Mouse (Mus musculus) midbrain, embryonic 13.5 days (tissue): ENCODE measurements around the gene M6pr. TPM values are rescaled to one million over a fixed set of nuclear protein-coding genes. Genes with fewer than 3 reads are reported as not detected.

Experiments
- ATAC-seq: fragments of 200-750 bp; cut with Nextera tagmentation; 2 replicates; pipeline ENCODE4 v1.8.0; 2017; ENCODE audit warnings: mild to moderate bottlenecking, moderate TSS enrichment, moderate library complexity
- H3K27ac ChIP-seq: fragments of 300-500 bp; sonication (generic); 2 replicates; pipeline ENCODE4 v1.5.1; 2015; ENCODE audit warnings: inconsistent platforms, mild to moderate bottlenecking, moderate library complexity
- H3K27me3 ChIP-seq: fragments of 300-500 bp; sonication (generic); 2 replicates; pipeline ENCODE4 v1.6.1; 2015; ENCODE audit warnings: mild to moderate bottlenecking, inconsistent platforms
- H3K36me3 ChIP-seq: fragments of 300-500 bp; sonication (generic); 2 replicates; pipeline ENCODE4 v1.6.1; 2015; ENCODE audit warnings: mild to moderate bottlenecking, inconsistent platforms
- H3K4me1 ChIP-seq: fragments of 300-500 bp; sonication (generic); replicated peaks from 2 replicates; pipeline ENCODE4 v1.6.1; 2015; ENCODE audit warnings: inconsistent platforms
- H3K4me2 ChIP-seq: fragments of 300-500 bp; sonication (generic); replicated peaks from 2 replicates; pipeline ENCODE4 v1.6.1; 2015; ENCODE audit warnings: moderate library complexity, mild to moderate bottlenecking, inconsistent platforms
- H3K4me3 ChIP-seq: fragments of 300-500 bp; sonication (generic); replicated peaks from 2 replicates; pipeline ENCODE4 v1.5.1; 2015; ENCODE audit warnings: mild to moderate bottlenecking, inconsistent platforms
- H3K9ac ChIP-seq: fragments of 300-500 bp; sonication (generic); replicated peaks from 2 replicates; pipeline ENCODE4 v1.6.1; 2015; ENCODE audit warnings: mild to moderate bottlenecking, inconsistent platforms
- H3K9me3 ChIP-seq: fragments of 300-500 bp; sonication (generic); 2 replicates; pipeline ENCODE4 v1.6.1; 2016; ENCODE audit warnings: mild to moderate bottlenecking, inconsistent platforms
- WGBS: fragments of 180-500 bp; shearing (Covaris S2); methylation state at CpG from one replicate; pipeline ENCODE4 v1.1.7; 2015; 5-methylcytosine and 5-hydroxymethylcytosine counted together
- polyA plus RNA-seq: library from polyadenylated mRNA; unstranded; fragments of >200 nt; fragmentation: Nextera tagmentation; extraction: Ambion mirVana; gene quantifications from 2 replicates; pipeline ENCODE4 v1.2.1, GENCODE M21; 2015

The M6pr gene
- polyA plus RNA-seq, 1 experiment from 2014 or later, result 61.6 TPM

GRCm38 (mm10) chr6:122333081-122333612 lies 24.6 kb downstream of the M6pr start:
- no peak overlapping the region for H3K4me3 ChIP-seq
- H3K36me3 ChIP-seq, result peaks cover 72% of the 10 kb centered on the region
- H3K4me1 ChIP-seq, result peaks cover 17% of the 10 kb centered on the region
- no peak overlapping the region for H3K9ac ChIP-seq
- H3K27me3 ChIP-seq, result no peaks in the 10 kb centered on the region
- H3K9me3 ChIP-seq, result no peaks in the 10 kb centered on the region
- no peak for ATAC-seq
- WGBS, result 93% methylated on average over 13 of the region's 13 CpGs
- no peak overlapping the region for H3K4me2 ChIP-seq
- H3K27ac ChIP-seq, result no peak overlapping the region

GRCm38 (mm10) chr6:122334786-122335340 lies 26.3 kb downstream of the M6pr start:
- Histone ChIP-seq H3K36me3 (peaks cover 55% of the 10 kb centered on the region), H3K27ac (no peak overlapping the region), H3K4me1 (peaks cover 24% of the 10 kb centered on the region), H3K9ac (0 out of 2 replicates have a peak overlapping the region, but pooled peaks have one; percentile 11), H3K4me2 (no peak overlapping the region), H3K4me3 (no peak overlapping the region), H3K9me3 (no peaks in the 10 kb centered on the region), H3K27me3 (no peaks in the 10 kb centered on the region)
- WGBS, result 80% methylated on average over 7 of the region's 7 CpGs
- no peak for ATAC-seq

GRCm38 (mm10) chr6:122337546-122337945 lies 29.0 kb downstream of the M6pr start:
- 62% methylated on average over 6 of the region's 6 CpGs for WGBS
- no peaks in the 10 kb centered on the region for H3K9me3 ChIP-seq
- H3K4me2 ChIP-seq, result 0 out of 2 replicates have a peak overlapping the region, but pooled peaks have one; percentile 21
- H3K4me3 ChIP-seq, result no peak overlapping the region
- peaks cover 33% of the 10 kb centered on the region for H3K4me1 ChIP-seq
- peaks cover 36% of the 10 kb centered on the region for H3K36me3 ChIP-seq
- H3K27ac ChIP-seq, result no peak overlapping the region
- ATAC-seq, result no peak
- peak overlapping the region; percentile 25; the same call in 1 of the 2 replicates for H3K9ac ChIP-seq
- no peaks in the 10 kb centered on the region for H3K27me3 ChIP-seq

GRCm38 (mm10) chr6:122339047-122339647 lies 30.6 kb downstream of the M6pr start:
- Histone ChIP-seq H3K27ac (peak overlapping the region; percentile 98), H3K9ac (peak overlapping the region; percentile 83), H3K4me2 (peak overlapping the region; percentile 82), H3K9me3 (no peaks in the 10 kb centered on the region), H3K4me1 (peaks cover 33% of the 10 kb centered on the region), H3K27me3 (no peaks in the 10 kb centered on the region), H3K36me3 (peaks cover 21% of the 10 kb centered on the region), H3K4me3 (peak overlapping the region; percentile 76)
- peak; percentile 84 for ATAC-seq
- under 1% methylated on average over 33 of the region's 51 CpGs for WGBS

- peak overlapping the region; percentile 76 for H3K4me3 ChIP-seq
- peaks cover 14% of the 10 kb centered on the region for H3K36me3 ChIP-seq
- peak overlapping the region; percentile 82 for H3K4me2 ChIP-seq
- peak overlapping the region; percentile 83 for H3K9ac ChIP-seq
- WGBS, result under 1% methylated on average over 33 of the region's 71 CpGs
- peak; percentile 88 for ATAC-seq
- no peaks in the 10 kb centered on the region for H3K9me3 ChIP-seq
- H3K27me3 ChIP-seq, result no peaks in the 10 kb centered on the region
- peak overlapping the region; percentile 98 for H3K27ac ChIP-seq
- H3K4me1 ChIP-seq, result peaks cover 35% of the 10 kb centered on the region
Measured at GRCm38 (mm10) chr6:122339648-122340341, 31.3 kb downstream of the M6pr start.

GRCm38 (mm10) chr6:122340349-122341000 lies 32.0 kb downstream of the M6pr start, which contains the start of gene Phc1:
Gene Phc1, minus strand, starts transcription at chr6:122340561.
- H3K4me3 ChIP-seq, result peak within 1 kb of the TSS; percentile 76
- peak within 1 kb of the TSS; percentile 83 for H3K9ac ChIP-seq
- ATAC-seq, result peak; percentile 58
- peak within 1 kb of the TSS; percentile 98 for H3K27ac ChIP-seq
- peak within 1 kb of the TSS; percentile 82 for H3K4me2 ChIP-seq
- no peaks in the 10 kb centered on the region for H3K27me3 ChIP-seq
- WGBS, result under 1% methylated on average over 17 of the region's 17 CpGs
- H3K36me3 ChIP-seq, result peaks cover 8% of the 10 kb centered on the region
- no peaks in the 10 kb centered on the region for H3K9me3 ChIP-seq
- H3K4me1 ChIP-seq, result peaks cover 41% of the 10 kb centered on the region

GRCm38 (mm10) chr6:122341038-122341810 lies 32.7 kb downstream of the M6pr start:
- no peaks in the 10 kb centered on the region for H3K27me3 ChIP-seq
- H3K4me3 ChIP-seq, result peak overlapping the region; percentile 76
- H3K4me1 ChIP-seq, result peaks cover 45% of the 10 kb centered on the region
- H3K36me3 ChIP-seq, result peaks cover 4% of the 10 kb centered on the region
- no peak for ATAC-seq
- H3K4me2 ChIP-seq, result peak overlapping the region; percentile 57
- WGBS, result 39% methylated on average over 7 of the region's 7 CpGs
- peak overlapping the region; percentile 83; the same call in 1 of the 2 replicates for H3K9ac ChIP-seq
- peak overlapping the region; percentile 98 for H3K27ac ChIP-seq
- H3K9me3 ChIP-seq, result no peaks in the 10 kb centered on the region

GRCm38 (mm10) chr6:122342125-122342524 lies 33.6 kb downstream of the M6pr start:
- Histone ChIP-seq H3K4me3 (no peak overlapping the region), H3K9ac (no peak overlapping the region), H3K4me1 (peaks cover 38% of the 10 kb centered on the region), H3K4me2 (no peak overlapping the region), H3K36me3 (no peaks in the 10 kb centered on the region), H3K9me3 (no peaks in the 10 kb centered on the region), H3K27ac (no peak overlapping the region), H3K27me3 (no peaks in the 10 kb centered on the region)
- ATAC-seq, result no peak
- 34% methylated on average over 5 of the region's 5 CpGs for WGBS

- no peaks in the 10 kb centered on the region for H3K27me3 ChIP-seq
- no peak for ATAC-seq
- H3K4me1 ChIP-seq, result peaks cover 22% of the 10 kb centered on the region
- H3K27ac ChIP-seq, result no peak overlapping the region
- no peak overlapping the region for H3K4me3 ChIP-seq
- no peak overlapping the region for H3K4me2 ChIP-seq
- no peaks in the 10 kb centered on the region for H3K9me3 ChIP-seq
- WGBS, result 71% methylated on average over 10 of the region's 10 CpGs
- H3K36me3 ChIP-seq, result no peaks in the 10 kb centered on the region
- no peak overlapping the region for H3K9ac ChIP-seq
Measured at GRCm38 (mm10) chr6:122343719-122344118, 35.2 kb downstream of the M6pr start.

- no peak for ATAC-seq
- WGBS, result 46% methylated on average over 9 of the region's 9 CpGs
- Histone ChIP-seq H3K4me1 (peaks cover 20% of the 10 kb centered on the region), H3K9me3 (no peaks in the 10 kb centered on the region), H3K4me2 (no peak overlapping the region), H3K4me3 (no peak overlapping the region), H3K36me3 (no peaks in the 10 kb centered on the region), H3K27ac (no peak overlapping the region), H3K9ac (0 out of 2 replicates have a peak overlapping the region, but pooled peaks have one; percentile 25), H3K27me3 (no peaks in the 10 kb centered on the region)
Measured at GRCm38 (mm10) chr6:122344386-122345116, 36.0 kb downstream of the M6pr start.
